Mouse (Mus musculus) B cell, adult 67 days (primary cell): Measurements from ENCODE around the gene Gtf2h1. TPM values are rescaled to one million over a fixed set of nuclear protein-coding genes. Genes with fewer than 3 reads are reported as not detected.

Experiments used
- total RNA-seq, 2 experiments: library from RNA; stranded (reverse); gene quantifications; 4 replicates each; pipeline ENCODE4 v1.2.4; 2023

The Gtf2h1 gene
- 10 to 100 TPM; 55.1 to 61.9 TPM for total RNA-seq

DNA sequence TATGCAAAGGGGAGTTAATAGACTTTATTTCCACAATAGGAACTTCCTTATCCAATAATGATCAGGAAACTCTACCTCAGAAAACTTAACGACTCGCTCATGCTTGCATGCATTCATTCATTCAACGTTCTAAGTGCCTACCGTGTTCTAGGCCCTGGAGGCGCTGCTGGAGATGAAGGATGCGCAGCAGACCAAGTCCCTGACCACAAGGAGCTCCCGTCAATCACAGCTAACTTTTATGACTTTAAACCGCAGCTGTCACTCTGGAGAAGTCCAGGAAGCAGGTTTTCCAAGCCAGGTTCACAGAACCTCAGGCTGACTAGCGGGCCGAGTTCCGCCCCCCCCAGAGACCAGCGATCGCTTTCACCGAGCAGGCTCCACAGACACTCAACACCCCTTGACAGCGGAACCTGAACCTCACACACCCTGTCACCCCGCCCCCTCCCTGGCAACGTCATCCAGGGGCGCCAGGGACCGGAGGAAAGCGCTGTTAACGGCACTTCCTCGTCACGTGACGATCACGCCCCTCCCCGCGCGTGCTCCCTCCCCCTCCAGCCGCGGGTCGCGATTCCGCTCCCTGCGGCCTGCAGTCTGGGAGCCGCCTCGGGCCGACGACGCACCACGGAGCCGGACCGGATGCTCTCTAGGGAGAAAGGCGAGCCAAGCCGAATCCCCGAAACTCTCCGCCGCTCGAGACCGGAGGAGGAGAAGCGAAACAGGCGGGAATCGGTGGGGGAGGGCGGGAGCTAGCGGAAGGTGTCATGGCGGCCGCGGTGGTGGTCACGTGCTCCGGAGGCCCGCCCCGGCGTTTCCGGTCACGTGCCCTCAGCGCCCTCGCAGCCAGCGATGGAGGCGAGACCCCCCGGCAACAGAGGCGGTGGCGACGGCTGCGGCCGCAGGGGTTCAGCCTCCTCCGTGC lies at the start of gene Gtf2h1, which contains the start of gene Hps5:
TSS of gene Gtf2h1 (plus strand) at position 817 of the 919 bp plus-strand sequence.
TSS of gene Hps5 (minus strand) at position 778 of the 919 bp plus-strand sequence.

GRCm38 (mm10) chr7:46751490-46751889 lies 44.4 kb upstream of the Gtf2h1 start, which contains the start of gene Saa2:
Gene Saa2 (plus strand): TSS chr7:46751790.

GRCm38 (mm10) chr7:46840787-46841525 lies 45.1 kb downstream of the Gtf2h1 start, which contains the start of gene Ldha:
Gene Ldha (plus strand): TSS chr7:46841475.

GRCm38 (mm10) chr7:46860996-46861395 lies 65.1 kb downstream of the Gtf2h1 start, which contains the start of gene Ldhc:
Gene Ldhc (plus strand): TSS chr7:46861203.

Other genes with a start within 250 kb of the Gtf2h1 start
- gene Sergef, start 156.3 kb upstream of the Gtf2h1 start, total RNA-seq, result 10 to 100 TPM; 27.2 to 28.7 TPM
- gene Tph1, start 123.6 kb upstream of the Gtf2h1 start, total RNA-seq, result not detected
- 10 to 100 TPM; 13.6 to 17.0 TPM for gene Saal1, start 85.4 kb upstream of the Gtf2h1 start, total RNA-seq
- under 1 TPM in 1 of 2 experiments, not detected in 1; 0.24 TPM for gene Saa3, start 80.4 kb upstream of the Gtf2h1 start, total RNA-seq
- gene Saa4, start 63.5 kb upstream of the Gtf2h1 start, total RNA-seq, result not detected
- gene Saa1, start 53.1 kb upstream of the Gtf2h1 start, total RNA-seq, result not detected
- gene Saa2, start 44.3 kb upstream of the Gtf2h1 start, total RNA-seq, result not detected
- 10 to 100 TPM; 59.6 to 64.3 TPM for gene Hps5, start within 50 bp of the Gtf2h1 start, total RNA-seq
- gene Ldha, start 45.4 kb downstream of the Gtf2h1 start, total RNA-seq, result 100 to 1,000 TPM; 159 to 161 TPM
- gene Ldhc, start 65.1 kb downstream of the Gtf2h1 start, total RNA-seq, result not detected
- gene Tsg101, start 123.9 kb downstream of the Gtf2h1 start, total RNA-seq, result 10 to 100 TPM; 58.6 to 68.4 TPM
- 10 to 100 TPM in 1 of 2 experiments, 1 to 10 TPM in 1; 7.3 to 11.6 TPM for gene Uevld, start 162.4 kb downstream of the Gtf2h1 start, total RNA-seq
- gene Gm9999, start 187.5 kb downstream of the Gtf2h1 start, total RNA-seq, result not detected
- 10 to 100 TPM; 90.3 to 95.4 TPM for gene Spty2d1, start 212.3 kb downstream of the Gtf2h1 start, total RNA-seq